Mouse (Mus musculus): ENCODE measurements around the gene Mcu. TPM values are rescaled to one million over a fixed set of nuclear protein-coding genes. Genes with fewer than 3 reads are reported as not detected.

Mcu gene
- polyA plus RNA-seq, 1 experiment from 2014 or later = 19.5 TPM

DNA sequence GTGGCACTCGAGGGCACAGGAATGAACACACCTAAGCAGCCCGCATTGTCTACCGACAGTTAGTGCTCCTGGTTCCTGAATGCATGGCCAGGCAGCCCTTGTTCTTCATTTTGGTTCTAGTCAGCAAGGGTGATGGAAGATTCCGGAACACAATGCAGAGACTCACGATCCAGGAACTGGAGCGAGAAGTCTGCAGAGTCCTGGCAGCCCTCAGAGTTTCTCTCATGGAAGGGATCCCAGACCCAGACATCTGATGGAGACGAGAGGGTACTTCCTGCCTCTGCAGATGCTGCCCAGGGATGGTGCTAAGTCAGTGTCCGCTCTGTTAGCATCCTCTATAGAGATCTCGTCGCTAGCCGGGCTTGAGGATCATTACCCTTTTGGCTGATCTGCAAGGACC, 75.0 kb downstream of the Mcu start:
- WGBS = 89% methylated on average over 11 of the region's 11 CpGs

DNA sequence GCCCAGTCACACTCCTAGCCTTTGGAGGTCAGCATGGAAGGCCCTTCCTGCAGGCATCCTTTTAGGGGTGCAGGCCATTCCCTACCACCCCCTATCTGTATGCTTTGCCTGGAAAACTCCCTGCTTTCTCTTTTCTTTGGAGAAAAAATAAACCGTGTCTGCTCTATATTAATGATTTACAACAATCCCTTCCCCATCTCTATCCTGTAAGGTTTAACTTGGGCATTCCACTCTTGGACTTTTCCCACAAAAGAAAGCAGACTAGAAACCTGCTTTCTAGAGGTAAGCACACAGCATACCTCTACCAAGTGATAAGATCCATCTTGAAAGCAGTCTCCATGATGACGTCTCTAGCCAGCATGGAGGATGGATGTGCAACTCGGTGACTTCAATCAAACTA, 75.9 kb downstream of the Mcu start:
- ATAC-seq (no peak), DNase-seq (ENCODE audit: low spot score) (no peak)
- no peak overlapping the region for H3K4me2 ChIP-seq (ENCODE audit: low read length)
- WGBS = 88% methylated on average over 3 of the region's 3 CpGs
- H3K36me3 ChIP-seq (ENCODE audit: control insufficient read depth, insufficient read depth, low read length) = no peaks in the 10 kb centered on the region
- H3K9me3 ChIP-seq (replicated peaks; ENCODE audit: control insufficient read depth, low read length) = no peaks in the 10 kb centered on the region
- H3K4me1 ChIP-seq (ENCODE audit: control insufficient read depth, insufficient read depth, low read length) = peaks cover 16% of the 10 kb centered on the region
- no peaks in the 10 kb centered on the region for H3K27me3 ChIP-seq (replicated peaks; ENCODE audit: control insufficient read depth, insufficient read depth, low read length)
- H3K9ac ChIP-seq (ENCODE audit: low read length) = no peak overlapping the region
- H3K27ac ChIP-seq (ENCODE audit: low read depth, low read length) = no peak overlapping the region
- no peak overlapping the region for H3K4me3 ChIP-seq (ENCODE audit: low read depth, low read length)

More for the DNA sequence above, 75.0 kb downstream of the Mcu start:
- ATAC-seq = no peak
- no peaks in the 10 kb centered on the region for H3K27me3 ChIP-seq (replicated peaks; ENCODE audit: control insufficient read depth, insufficient read depth, low read length)
- H3K4me3 ChIP-seq (ENCODE audit: low read depth, low read length) = no peak overlapping the region
- DNase-seq (ENCODE audit: low spot score) = no peak
- no peaks in the 10 kb centered on the region for H3K36me3 ChIP-seq (ENCODE audit: control insufficient read depth, insufficient read depth, low read length)
- H3K4me1 ChIP-seq (ENCODE audit: control insufficient read depth, insufficient read depth, low read length) = peaks cover 16% of the 10 kb centered on the region
- H3K27ac ChIP-seq (ENCODE audit: low read depth, low read length) = no peak overlapping the region
- no peak overlapping the region for H3K9ac ChIP-seq (ENCODE audit: low read length)
- H3K4me2 ChIP-seq (ENCODE audit: low read length) = no peak overlapping the region
- no peaks in the 10 kb centered on the region for H3K9me3 ChIP-seq (replicated peaks; ENCODE audit: control insufficient read depth, low read length)

DNA sequence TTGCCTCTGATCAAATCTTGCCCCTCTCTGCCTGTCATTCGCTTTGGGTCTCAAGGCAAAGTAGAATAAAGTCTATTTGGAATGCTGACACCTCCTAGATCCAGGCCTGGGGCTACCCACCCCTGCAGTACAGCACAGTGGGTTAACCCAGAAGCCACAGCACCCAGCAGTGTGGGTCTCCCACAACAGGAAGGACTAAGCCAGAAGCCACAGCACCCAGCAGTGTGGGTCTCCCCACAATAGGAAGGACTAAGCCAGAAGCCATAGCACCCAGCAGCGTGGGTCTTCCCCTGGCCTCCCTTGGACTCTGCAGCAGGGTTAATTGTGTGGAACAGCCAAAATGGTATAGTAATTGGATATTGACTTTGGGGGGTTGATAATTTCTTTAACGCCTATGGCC, 76.4 kb downstream of the Mcu start:
- Histone ChIP-seq H3K9ac (ENCODE audit: low read length) (no peak overlapping the region), H3K4me1 (ENCODE audit: control insufficient read depth, insufficient read depth, low read length) (peaks cover 16% of the 10 kb centered on the region), H3K4me2 (ENCODE audit: low read length) (no peak overlapping the region), H3K36me3 (ENCODE audit: control insufficient read depth, insufficient read depth, low read length) (no peaks in the 10 kb centered on the region), H3K27me3 (replicated peaks; ENCODE audit: control insufficient read depth, insufficient read depth, low read length) (no peaks in the 10 kb centered on the region), H3K9me3 (replicated peaks; ENCODE audit: control insufficient read depth, low read length) (no peaks in the 10 kb centered on the region), H3K27ac (ENCODE audit: low read depth, low read length) (no peak overlapping the region), H3K4me3 (ENCODE audit: low read depth, low read length) (no peak overlapping the region)
- no peak for ATAC-seq
- DNase-seq (ENCODE audit: low spot score) = no peak
- WGBS = 61% methylated on average over 3 of the region's 3 CpGs

DNA sequence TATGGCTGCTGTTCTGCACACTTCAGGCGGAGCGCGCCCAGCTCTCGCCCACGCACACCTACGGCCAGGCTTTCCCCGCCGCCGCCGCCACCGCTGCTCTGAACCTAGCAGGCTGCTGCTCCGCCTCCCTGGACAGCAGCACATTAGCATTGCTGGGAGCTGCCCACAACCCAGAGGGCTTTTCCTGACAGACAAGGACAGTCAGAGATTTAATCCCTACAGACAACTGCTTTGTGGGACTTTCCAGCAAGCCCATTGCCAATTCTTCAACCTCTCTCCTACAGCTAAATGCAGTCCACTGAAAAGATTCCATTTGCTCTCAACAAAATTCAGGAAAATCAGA, 77.0 kb downstream of the Mcu start:
- Histone ChIP-seq H3K27ac (ENCODE audit: low read depth, low read length) (no peak overlapping the region), H3K36me3 (ENCODE audit: control insufficient read depth, insufficient read depth, low read length) (no peaks in the 10 kb centered on the region), H3K4me2 (ENCODE audit: low read length) (peak overlapping the region; percentile 62), H3K4me3 (ENCODE audit: low read depth, low read length) (peak overlapping the region; percentile 27), H3K4me1 (ENCODE audit: control insufficient read depth, insufficient read depth, low read length) (peaks cover 16% of the 10 kb centered on the region), H3K27me3 (replicated peaks; ENCODE audit: control insufficient read depth, insufficient read depth, low read length) (no peaks in the 10 kb centered on the region), H3K9ac (ENCODE audit: low read length) (peak overlapping the region; percentile 56), H3K9me3 (replicated peaks; ENCODE audit: control insufficient read depth, low read length) (no peaks in the 10 kb centered on the region)
- ATAC-seq (peak; percentile 67; the same call in 1 of the 2 replicates), DNase-seq (ENCODE audit: low spot score) (peak; percentile 53)
- WGBS = under 1% methylated on average over 12 of the region's 12 CpGs

DNA sequence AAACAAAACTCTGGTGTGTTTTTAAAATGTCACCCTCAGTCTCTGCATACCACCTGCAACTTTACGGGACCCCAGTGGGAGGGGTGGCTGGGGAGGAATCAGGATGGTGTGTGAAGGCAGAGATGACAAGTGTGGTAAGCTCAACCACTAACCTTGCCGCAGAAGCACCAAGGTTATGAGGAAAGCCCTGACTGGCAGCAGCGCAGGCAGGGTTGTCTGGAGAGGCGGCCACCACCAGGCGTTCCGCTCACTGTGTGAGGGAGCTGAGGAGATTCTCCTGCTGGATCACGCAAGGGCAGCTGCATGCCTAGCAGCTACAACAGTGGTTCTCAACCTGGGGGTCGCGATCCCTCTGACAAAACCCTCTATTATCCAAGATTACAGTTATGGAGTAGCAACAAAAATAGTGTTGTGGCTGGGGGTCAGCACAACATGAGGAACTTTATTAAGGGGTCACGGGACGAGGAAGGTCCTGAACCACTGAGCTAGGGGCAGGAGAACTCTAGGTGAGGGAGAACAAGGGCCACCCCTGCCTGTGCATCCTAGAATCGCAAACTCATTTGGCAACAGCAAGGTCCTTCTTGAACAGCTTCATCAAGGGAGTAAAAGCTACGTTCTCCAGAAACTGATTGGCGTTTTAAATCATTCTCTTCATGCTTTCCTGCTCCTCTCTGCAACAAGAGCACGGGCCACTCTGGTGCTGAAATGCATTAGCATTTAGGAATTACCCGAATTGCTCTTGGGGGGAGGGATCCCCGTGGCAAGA, 77.5 kb downstream of the Mcu start:
- H3K27ac ChIP-seq (ENCODE audit: low read depth, low read length) = no peak overlapping the region
- H3K4me1 ChIP-seq (ENCODE audit: control insufficient read depth, insufficient read depth, low read length) = peaks cover 16% of the 10 kb centered on the region
- peak overlapping the region; percentile 56 for H3K9ac ChIP-seq (ENCODE audit: low read length)
- WGBS = 25% methylated on average over 17 of the region's 17 CpGs
- DNase-seq (ENCODE audit: low spot score) = peak; percentile 22
- H3K4me3 ChIP-seq (ENCODE audit: low read depth, low read length) = peak overlapping the region; percentile 27
- H3K9me3 ChIP-seq (replicated peaks; ENCODE audit: control insufficient read depth, low read length) = no peaks in the 10 kb centered on the region
- ATAC-seq = peak; percentile 61
- no peaks in the 10 kb centered on the region for H3K36me3 ChIP-seq (ENCODE audit: control insufficient read depth, insufficient read depth, low read length)
- H3K27me3 ChIP-seq (replicated peaks; ENCODE audit: control insufficient read depth, insufficient read depth, low read length) = no peaks in the 10 kb centered on the region
- H3K4me2 ChIP-seq (ENCODE audit: low read length) = peak overlapping the region; percentile 62

DNA sequence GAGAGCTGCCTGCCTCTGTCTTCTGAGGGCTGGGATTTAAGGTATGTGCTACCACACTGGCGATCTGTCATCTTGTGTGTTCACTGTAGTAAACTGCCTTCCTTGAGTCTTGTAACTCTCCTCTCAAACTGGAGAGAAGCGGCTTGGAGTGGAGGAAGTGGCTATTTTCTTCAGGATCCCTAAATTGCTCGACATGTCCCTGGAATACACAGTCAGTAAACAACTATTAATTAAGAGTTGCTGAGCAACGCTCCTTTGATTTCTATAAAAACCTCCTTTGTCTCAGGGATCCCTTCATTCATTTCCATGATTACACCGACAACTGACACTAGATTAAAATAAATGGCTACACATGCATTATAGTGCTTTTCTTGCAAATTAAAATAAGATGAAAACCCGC, 78.4 kb downstream of the Mcu start:
- Histone ChIP-seq H3K4me2 (ENCODE audit: low read length) (no peak overlapping the region), H3K36me3 (ENCODE audit: control insufficient read depth, insufficient read depth, low read length) (no peaks in the 10 kb centered on the region), H3K9ac (ENCODE audit: low read length) (no peak overlapping the region), H3K27ac (ENCODE audit: low read depth, low read length) (0 out of 2 replicates have a peak overlapping the region, but pooled peaks have one; percentile 14), H3K9me3 (replicated peaks; ENCODE audit: control insufficient read depth, low read length) (no peaks in the 10 kb centered on the region), H3K4me3 (ENCODE audit: low read depth, low read length) (no peak overlapping the region), H3K27me3 (replicated peaks; ENCODE audit: control insufficient read depth, insufficient read depth, low read length) (no peaks in the 10 kb centered on the region), H3K4me1 (ENCODE audit: control insufficient read depth, insufficient read depth, low read length) (peaks cover 16% of the 10 kb centered on the region)
- WGBS = 19% methylated on average over 6 of the region's 6 CpGs
- ATAC-seq (peak; percentile 47), DNase-seq (ENCODE audit: low spot score) (peak; percentile 59)

DNA sequence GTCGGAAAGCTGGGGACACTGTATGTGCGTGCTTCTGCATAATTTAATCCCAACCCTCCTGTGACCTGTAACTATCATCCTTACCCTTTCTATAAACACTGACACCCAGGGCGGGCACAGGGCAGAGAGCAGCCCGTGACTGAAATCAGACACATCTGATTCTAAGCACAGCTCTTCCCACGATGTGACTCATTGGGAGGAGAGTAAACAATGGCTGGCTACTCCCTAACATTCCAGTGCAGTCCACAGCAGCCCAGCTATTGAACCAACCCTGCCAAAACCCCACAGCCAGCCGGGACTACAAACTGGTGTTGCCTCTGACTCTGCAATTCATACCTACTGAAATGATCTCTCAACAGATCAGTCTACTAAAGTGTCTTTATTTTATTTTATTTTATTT, 78.9 kb downstream of the Mcu start:
- ATAC-seq (peak; percentile 15; the same call in 1 of the 2 replicates), DNase-seq (ENCODE audit: low spot score) (no peak)
- Histone ChIP-seq H3K4me2 (ENCODE audit: low read length) (no peak overlapping the region), H3K9me3 (replicated peaks; ENCODE audit: control insufficient read depth, low read length) (no peaks in the 10 kb centered on the region), H3K36me3 (ENCODE audit: control insufficient read depth, insufficient read depth, low read length) (no peaks in the 10 kb centered on the region), H3K27me3 (replicated peaks; ENCODE audit: control insufficient read depth, insufficient read depth, low read length) (no peaks in the 10 kb centered on the region), H3K4me1 (ENCODE audit: control insufficient read depth, insufficient read depth, low read length) (peaks cover 16% of the 10 kb centered on the region), H3K4me3 (ENCODE audit: low read depth, low read length) (no peak overlapping the region), H3K9ac (ENCODE audit: low read length) (no peak overlapping the region), H3K27ac (ENCODE audit: low read depth, low read length) (no peak overlapping the region)
- 76% methylated on average over 6 of the region's 6 CpGs for WGBS

DNA sequence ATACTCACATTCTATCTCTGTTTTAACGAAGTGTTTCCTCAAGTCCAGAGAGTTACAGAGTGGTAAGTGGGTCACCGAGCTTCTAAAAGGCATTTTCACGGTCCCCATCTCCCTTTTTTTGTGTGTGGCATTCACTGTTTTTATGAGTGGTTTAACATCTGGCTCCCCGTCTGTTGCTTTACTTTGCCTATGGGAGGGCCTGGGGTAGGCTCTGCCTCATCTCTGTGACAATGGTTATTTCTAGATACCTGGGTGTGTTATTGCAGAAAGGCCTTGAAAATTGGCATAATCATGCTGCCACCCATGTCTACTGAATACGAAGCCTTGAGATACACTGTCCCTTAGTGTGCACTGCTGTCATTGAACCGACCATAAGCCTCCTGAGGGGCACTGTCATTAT, 84.2 kb downstream of the Mcu start:
- H3K27ac ChIP-seq (ENCODE audit: low read depth, low read length) = no peak overlapping the region
- ATAC-seq = no peak
- 91% methylated on average over 6 of the region's 6 CpGs for WGBS

DNA sequence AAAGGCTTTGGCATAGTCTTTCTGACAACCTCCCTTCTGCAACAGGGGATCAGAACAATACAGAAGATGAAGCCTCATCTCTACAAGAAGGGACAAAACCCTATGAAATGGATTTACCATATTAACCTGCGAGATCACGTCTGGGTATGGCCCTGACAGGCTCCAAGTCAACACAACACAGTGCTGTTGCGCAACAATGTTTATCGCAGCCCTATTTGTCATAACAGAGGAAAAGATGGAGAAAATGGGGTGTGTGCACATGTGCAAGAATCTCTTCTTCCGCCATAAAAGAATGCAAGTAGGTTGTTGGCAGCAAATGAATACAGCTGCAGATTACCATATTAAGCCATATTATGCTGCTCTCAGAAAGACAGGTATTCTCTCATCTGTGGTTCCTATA, 88.7 kb downstream of the Mcu start:
- H3K4me1 ChIP-seq (ENCODE audit: control insufficient read depth, insufficient read depth, low read length) = no peaks in the 10 kb centered on the region
- no peak for DNase-seq (ENCODE audit: low spot score)
- no peak overlapping the region for H3K27ac ChIP-seq (ENCODE audit: low read depth, low read length)
- H3K9me3 ChIP-seq (replicated peaks; ENCODE audit: control insufficient read depth, low read length) = no peaks in the 10 kb centered on the region
- H3K4me2 ChIP-seq (ENCODE audit: low read length) = no peak overlapping the region
- no peak overlapping the region for H3K4me3 ChIP-seq (ENCODE audit: low read depth, low read length)
- no peaks in the 10 kb centered on the region for H3K27me3 ChIP-seq (replicated peaks; ENCODE audit: control insufficient read depth, insufficient read depth, low read length)
- no peak for ATAC-seq
- no peaks in the 10 kb centered on the region for H3K36me3 ChIP-seq (ENCODE audit: control insufficient read depth, insufficient read depth, low read length)
- WGBS = 95% methylated on average over 5 of the region's 5 CpGs
- no peak overlapping the region for H3K9ac ChIP-seq (ENCODE audit: low read length)

More for the DNA sequence above, 84.2 kb downstream of the Mcu start:
- no peak overlapping the region for H3K4me3 ChIP-seq (ENCODE audit: low read depth, low read length)
- no peak overlapping the region for H3K4me2 ChIP-seq (ENCODE audit: low read length)
- no peaks in the 10 kb centered on the region for H3K4me1 ChIP-seq (ENCODE audit: control insufficient read depth, insufficient read depth, low read length)
- H3K9ac ChIP-seq (ENCODE audit: low read length) = no peak overlapping the region
- no peaks in the 10 kb centered on the region for H3K27me3 ChIP-seq (replicated peaks; ENCODE audit: control insufficient read depth, insufficient read depth, low read length)
- H3K9me3 ChIP-seq (replicated peaks; ENCODE audit: control insufficient read depth, low read length) = no peaks in the 10 kb centered on the region
- H3K36me3 ChIP-seq (ENCODE audit: control insufficient read depth, insufficient read depth, low read length) = no peaks in the 10 kb centered on the region
- no peak for DNase-seq (ENCODE audit: low spot score)

Measured in forebrain, embryonic 14.5 days (tissue).